Mouse (Mus musculus) megakaryocyte-erythroid progenitor cell, adult 5-6 weeks (primary cell): ENCODE results near the gene Zfp346. TPM values are rescaled to one million over a fixed set of nuclear protein-coding genes. Genes with fewer than 3 reads are reported as not detected.

Experiments used
- ATAC-seq: replicated peaks from 2 replicates; pipeline ENCODE4 v1.8.0; 2016; ENCODE audit warnings: mild to moderate bottlenecking, inconsistent platforms; ENCODE audit not compliant: severe bottlenecking, poor library complexity, low FRiP score, low TSS enrichment
- total RNA-seq, 2 experiments: library from RNA; stranded (forward) in 1 of 2; stranded (reverse) in 1 of 2; fragments of 200-1000, 215-1000 nt in 1 of 2; fragments of >200 nt in 1 of 2; fragmentation: Nextera tagmentation in 1 of 2; gene quantifications; 2 replicates each; pipeline ENCODE4 v1.2.3; 2014 to 2017

The Zfp346 gene
- total RNA-seq, 2 experiments from 2014 or later: 6.7 to 33.1 TPM

DNA sequence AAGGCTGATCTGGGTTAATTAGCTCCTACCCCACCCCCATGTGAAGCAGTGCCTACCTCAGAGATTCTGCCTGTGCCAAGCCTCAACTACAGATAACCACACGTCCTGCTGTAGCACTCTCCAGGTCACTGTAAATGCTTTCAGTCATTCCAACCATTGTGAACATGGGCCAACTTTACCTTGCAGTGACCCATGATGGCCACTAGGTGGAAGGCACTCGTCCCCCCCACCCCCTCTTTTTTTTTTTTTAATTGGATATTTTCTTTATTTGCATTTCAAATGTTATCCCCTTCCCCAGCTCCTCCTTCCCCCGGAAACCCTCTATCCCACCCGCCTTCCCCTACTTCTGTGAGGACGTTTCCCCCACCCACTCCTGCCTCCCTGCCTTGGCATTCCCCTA is 30.3 kb downstream of the Zfp346 start:
- peak; percentile 98 for ATAC-seq

DNA sequence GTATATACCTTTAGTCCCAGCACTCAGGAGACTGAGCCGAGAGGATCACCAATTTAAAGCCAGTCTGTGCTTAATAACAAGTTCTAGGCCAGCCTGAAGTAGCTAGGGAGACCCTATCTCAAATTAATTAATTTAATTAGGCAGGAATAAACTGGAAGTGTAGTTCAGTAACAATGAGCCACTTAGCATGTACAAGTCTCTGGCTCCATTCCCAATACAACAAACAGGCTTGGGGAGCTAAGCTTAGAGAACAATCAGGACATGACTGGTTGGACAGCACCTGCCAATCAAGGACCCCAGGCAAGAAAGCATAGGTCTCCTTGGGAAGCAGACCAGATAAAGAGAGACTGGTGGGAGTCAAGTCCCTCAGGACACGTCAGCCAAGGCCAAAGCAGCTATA is 35.2 kb downstream of the Zfp346 start:
- no peak for ATAC-seq

GRCm38 (mm10) chr13:55152621-55153415 is 47.7 kb downstream of the Zfp346 start, which contains the start of gene Fgfr4:
TSS of gene Fgfr4 (plus strand) at chr13:55152640.
- ATAC-seq: no peak

DNA sequence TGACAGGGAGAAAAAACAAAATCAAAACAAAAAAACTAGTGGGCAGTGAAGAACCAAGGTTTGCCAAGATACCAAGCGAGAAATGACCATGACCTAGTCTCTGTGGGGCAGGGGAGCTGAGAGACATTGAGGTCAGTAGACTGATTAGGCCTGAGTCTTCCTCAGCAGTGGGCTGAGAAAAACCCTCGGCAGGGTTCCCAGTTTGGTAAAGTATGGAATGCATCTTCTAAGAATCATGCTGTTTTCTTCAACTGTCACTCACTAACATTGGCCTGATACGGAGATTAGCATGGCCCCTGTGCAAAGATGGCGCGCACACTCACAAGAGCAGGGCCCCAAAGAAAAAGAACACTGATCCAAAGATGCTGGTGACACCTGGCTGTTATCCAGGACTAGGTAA is 48.8 kb downstream of the Zfp346 start:
- no peak for ATAC-seq

GRCm38 (mm10) chr13:55162365-55162764 is 57.3 kb downstream of the Zfp346 start:
- ATAC-seq: no peak

GRCm38 (mm10) chr13:55163553-55163952 is 58.4 kb downstream of the Zfp346 start:
- ATAC-seq: no peak

DNA sequence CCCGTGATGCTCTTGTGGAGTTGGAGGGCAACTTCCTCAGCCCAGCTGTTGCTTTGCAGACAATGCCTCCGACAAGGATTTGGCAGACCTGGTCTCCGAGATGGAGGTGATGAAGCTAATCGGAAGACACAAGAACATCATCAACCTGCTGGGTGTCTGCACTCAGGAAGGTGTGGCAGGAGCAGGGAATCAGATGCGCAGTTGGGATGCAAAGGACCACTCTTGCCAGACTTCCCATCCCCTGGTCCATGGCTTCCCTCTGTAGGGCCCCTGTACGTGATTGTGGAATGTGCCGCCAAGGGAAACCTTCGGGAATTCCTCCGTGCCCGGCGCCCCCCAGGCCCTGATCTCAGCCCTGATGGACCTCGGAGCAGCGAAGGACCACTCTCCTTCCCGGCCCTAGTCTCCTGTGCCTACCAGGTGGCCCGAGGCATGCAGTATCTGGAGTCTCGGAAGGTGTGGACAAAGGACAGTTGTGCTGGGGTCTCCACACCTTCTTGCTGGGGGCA is 60.8 kb downstream of the Zfp346 start:
- ATAC-seq: no peak

DNA sequence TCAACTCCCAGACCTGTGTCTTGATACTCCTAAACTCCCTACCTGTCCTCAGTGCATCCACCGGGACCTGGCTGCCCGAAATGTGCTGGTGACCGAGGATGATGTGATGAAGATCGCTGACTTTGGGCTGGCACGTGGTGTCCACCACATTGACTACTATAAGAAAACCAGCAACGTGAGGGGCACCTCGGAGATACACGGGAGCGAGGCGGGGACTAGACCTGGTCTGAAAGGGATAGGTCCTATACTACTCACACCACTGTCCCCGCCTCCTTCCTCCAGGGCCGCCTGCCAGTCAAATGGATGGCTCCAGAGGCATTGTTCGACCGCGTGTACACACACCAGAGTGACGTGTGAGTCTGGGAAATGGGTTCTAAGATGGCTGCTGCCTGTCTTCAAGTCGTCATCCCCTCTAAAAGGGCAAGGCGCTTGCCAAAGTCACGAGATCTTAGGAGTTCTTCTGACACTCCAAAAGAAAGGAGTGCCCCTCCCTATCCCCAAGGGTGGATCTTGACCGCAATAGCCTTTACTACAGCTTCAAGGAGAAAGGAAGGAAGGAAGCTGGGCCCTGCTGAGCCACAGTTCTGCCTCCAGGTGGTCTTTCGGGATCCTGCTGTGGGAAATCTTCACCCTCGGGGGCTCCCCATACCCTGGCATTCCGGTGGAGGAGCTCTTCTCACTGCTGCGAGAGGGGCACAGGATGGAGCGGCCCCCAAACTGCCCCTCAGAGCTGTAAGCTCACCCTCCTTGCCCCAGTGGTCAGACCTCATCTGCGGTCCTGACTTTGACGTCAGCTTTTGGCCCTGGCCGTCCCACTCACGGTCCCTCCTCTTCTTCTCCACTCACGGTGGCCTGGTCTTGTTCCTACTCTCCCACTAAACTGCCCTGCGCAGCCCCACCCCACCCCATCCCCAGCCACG is 62.0 kb downstream of the Zfp346 start:
- ATAC-seq: no peak

- no peak for ATAC-seq
These were observed 62.7 kb downstream of the Zfp346 start for GRCm38 (mm10) chr13:55167798-55168197.

DNA sequence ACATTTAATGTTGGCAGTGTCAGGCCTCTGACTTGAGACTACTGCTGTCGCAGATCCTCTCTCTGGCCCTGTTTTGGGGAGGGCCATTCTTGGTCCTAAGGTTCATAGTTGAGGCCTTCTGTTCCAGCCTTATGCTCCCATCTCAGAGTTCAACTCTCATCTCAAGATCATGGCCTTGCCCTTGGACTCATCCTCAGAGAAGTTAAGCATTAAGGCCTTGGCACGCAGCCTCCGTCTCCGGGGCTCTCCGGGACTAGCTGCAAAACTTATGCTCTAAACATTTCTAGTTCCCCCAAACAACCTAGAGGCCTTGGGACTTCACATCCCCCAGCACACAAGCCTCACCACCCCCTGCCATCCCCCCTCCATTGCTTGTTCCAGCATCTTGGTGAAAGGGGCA is 63.1 kb downstream of the Zfp346 start:
- ATAC-seq: no peak

DNA sequence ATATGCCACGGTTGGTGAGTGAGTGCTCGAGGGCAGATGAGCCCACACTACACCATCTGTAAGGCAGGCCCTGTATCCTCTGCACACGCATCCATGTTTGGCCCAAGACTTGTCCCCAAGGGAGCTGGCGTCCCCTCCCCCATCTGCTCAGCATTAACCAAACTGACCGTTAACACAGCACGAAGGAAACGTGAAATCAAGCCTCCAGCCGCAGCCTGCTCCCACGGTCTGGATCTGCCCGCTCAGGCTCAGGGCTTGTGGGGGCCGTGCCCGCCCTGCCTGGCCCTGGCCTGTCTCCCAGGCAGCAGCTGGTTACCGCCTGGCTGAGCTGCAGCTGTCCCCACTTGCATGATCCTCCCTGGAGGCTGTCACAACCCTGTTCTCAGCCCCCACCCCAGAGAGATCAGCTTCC is 63.9 kb downstream of the Zfp346 start:
- ATAC-seq: no peak

DNA sequence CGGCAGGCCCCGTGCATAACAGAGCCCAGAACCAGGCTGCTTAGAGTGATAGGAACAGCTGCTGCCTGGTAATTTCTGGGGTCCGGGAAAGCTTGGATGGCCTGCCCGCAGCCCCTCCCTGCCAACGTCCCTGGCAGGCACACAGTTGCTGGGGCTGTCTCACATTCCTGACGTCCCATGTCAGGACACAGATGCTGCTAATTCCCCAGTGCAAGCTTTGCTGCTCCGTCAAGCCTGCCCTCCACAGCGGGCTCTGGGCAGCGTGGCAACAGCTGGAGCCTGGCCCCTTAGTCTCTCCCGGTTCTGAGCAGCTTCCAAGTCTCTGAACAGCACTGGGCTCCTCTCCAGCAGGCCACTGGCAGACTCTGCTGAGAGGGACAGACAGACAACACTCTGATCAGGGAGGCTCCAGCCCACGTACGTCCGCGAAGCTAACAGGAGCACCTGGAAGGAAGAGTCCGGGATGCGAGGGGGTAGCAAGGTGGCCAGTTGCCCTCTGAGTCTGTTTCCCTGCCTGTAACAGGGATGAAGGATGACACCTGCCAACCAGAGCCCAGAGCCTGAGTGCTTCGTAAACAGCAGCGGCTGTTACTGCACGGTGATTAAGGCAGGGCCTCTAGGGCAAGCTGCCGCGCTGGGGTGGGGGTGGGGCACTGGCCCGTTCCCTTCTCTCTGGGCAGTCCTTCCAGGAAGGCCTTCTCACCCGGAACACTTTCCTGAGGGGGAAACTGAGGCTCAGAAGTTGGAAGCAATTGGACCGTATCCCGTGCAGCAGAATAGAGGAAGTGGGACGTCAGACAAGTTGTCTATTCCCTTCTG is 66.6 kb downstream of the Zfp346 start:
- 0 out of 2 replicates have a peak, but pooled peaks have one; percentile 28 for ATAC-seq

- no peak for ATAC-seq
These were observed 67.2 kb downstream of the Zfp346 start for GRCm38 (mm10) chr13:55172336-55172770.

DNA sequence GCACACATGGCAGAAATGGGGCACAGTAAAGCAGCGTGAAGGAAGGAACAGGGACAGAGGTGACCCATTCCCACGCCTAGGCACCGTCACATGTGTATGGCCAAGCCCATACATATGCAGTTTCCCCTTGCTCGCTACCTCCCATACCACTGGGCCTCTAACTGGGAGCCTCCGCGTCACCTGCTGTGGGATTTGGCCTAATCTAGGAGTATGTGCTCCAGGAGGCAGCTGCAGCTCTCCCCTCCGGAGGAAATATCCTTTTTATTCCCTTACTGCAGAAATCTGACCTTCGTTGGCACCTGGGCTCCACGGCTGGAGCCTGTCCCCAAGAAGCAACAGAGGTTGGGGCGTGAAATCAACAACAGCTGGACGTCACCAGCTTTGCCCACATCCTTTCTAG is 69.2 kb downstream of the Zfp346 start:
- no peak for ATAC-seq

DNA sequence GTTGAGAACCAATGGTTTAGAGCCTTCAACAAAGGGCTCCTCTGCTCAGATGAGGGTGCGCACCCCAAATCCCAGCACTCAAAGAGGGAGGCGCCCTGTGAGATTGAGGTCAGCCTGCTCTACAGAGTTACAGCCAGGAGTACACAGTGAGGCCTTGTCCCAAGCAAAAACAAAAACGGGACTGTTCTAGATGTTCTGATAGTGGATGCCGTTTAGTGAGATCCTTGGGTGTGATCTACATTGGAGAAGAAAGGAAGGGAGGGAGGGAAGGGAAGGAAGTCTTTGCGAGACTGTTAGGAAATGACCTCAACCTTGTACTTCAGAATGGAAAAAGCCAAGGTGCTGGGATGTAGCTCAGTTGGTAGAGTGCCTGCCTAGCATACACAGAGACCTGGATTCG is 71.2 kb downstream of the Zfp346 start:
- no peak for ATAC-seq

DNA sequence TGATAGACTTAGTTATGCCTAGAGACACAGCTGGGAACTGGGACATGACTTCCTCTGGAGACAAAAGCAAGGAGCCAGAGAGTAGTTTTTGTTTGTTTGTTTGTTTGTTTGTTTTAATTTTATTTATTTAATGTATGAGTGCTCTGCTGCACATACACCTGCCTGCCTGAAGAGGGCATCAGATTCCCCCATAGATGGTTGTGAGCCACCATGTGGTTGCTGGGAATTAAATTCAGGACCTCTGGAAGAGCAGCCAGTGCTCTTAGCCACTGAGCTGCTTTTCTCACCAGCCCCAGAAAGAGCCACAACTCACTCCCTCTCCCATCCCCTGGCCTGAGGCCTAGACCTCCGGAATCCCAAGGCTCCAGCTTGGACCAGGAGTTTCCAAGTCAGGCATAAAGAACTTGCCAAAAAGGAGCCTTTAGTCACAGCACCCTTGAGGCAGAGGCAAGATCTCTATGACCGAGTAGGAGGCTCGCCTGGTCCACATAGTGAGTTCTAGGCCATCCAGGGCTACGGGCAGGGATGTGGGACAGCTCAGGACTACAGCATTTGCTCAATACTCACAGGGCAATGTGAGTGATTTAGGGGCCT is 72.9 kb downstream of the Zfp346 start:
- no peak for ATAC-seq

- peak; percentile 43; the same call in 1 of the 2 replicates for ATAC-seq
These were observed 73.4 kb downstream of the Zfp346 start for GRCm38 (mm10) chr13:55178556-55178955.

GRCm38 (mm10) chr13:55179591-55179990 is 74.5 kb downstream of the Zfp346 start:
- ATAC-seq: peak; percentile 25; the same call in 1 of the 2 replicates

- no peak for ATAC-seq
These were observed 76.7 kb downstream of the Zfp346 start for GRCm38 (mm10) chr13:55181786-55182172.
